Mouse (Mus musculus) central nervous system, embryonic 14 days (tissue): ENCODE data around the gene Aspn. TPM values are rescaled to one million over a fixed set of nuclear protein-coding genes. Genes with fewer than 3 reads are reported as not detected.

Experiments
- polyA plus RNA-seq: library from polyadenylated mRNA; depleted of rRNA; stranded (reverse); fragments of >200 nt; gene quantifications from 2 replicates; pipeline ENCODE4 v1.2.3, GENCODE M21; 2012; rRNA removed

Aspn gene
- 6.5 and 24.1 TPM in 2 replicates for polyA plus RNA-seq

GRCm38 (mm10) chr13:49544279-49544678 is at the start of gene Aspn:
TSS of gene Aspn (plus strand) at chr13:49544443.

GRCm38 (mm10) chr13:49504510-49504909 is 39.7 kb upstream of the Aspn start, which contains the start of gene Ecm2:
TSS of gene Ecm2 (plus strand) at chr13:49504810.

GRCm38 (mm10) chr13:49581541-49582530 is 37.6 kb downstream of the Aspn start, which contains the start of gene Omd:
TSS of gene Omd (plus strand) at chr13:49582462.

GRCm38 (mm10) chr13:49607714-49608113 is 63.5 kb downstream of the Aspn start, which contains the start of gene Ogn:
TSS of gene Ogn (plus strand) at chr13:49608046.

Other genes starting within 250 kb of the Aspn start
- 6.7 and 9.0 TPM in 2 replicates for gene Fgd3, start 224.1 kb upstream of the Aspn start, polyA plus RNA-seq
- 37.4 and 37.8 TPM in 2 replicates for gene Bicd2, start 202.9 kb upstream of the Aspn start, polyA plus RNA-seq
- gene Ippk, start 123.2 kb upstream of the Aspn start, polyA plus RNA-seq, result 9.4 and 10.8 TPM in 2 replicates
- gene Tes3-ps, start 51.1 kb upstream of the Aspn start, polyA plus RNA-seq, result 0.30 and 0.33 TPM in 2 replicates
- gene Ecm2, start 39.6 kb upstream of the Aspn start, polyA plus RNA-seq, result 2.3 and 2.6 TPM in 2 replicates
- gene Omd, start 38.0 kb downstream of the Aspn start, polyA plus RNA-seq, result 0.52 and 2.5 TPM in 2 replicates
- gene Ogn, start 63.6 kb downstream of the Aspn start, polyA plus RNA-seq, result 13.4 and 36.2 TPM in 2 replicates
- gene Cenpp, start 108.3 kb downstream of the Aspn start, polyA plus RNA-seq, result 5.9 and 7.0 TPM in 2 replicates
- gene Nol8, start 108.6 kb downstream of the Aspn start, polyA plus RNA-seq, result 12.5 and 15.1 TPM in 2 replicates
- gene Iars, start 137.7 kb downstream of the Aspn start, polyA plus RNA-seq, result 49.7 and 52.2 TPM in 2 replicates